In genomic region chr7:142353854-142354253, GRCm38 (mm10) we compare ENCODE assay signal across 1 mouse cellular context.
TF ChIP-seq lines count a peak whose summit lies in the region.

No protein-coding gene starts in this region.

TF ChIP-seq in MEL, 35 proteins besides CTCF, POLR2A, EP300 and RAD21 (continued from another document):
- peak; percentile 89 for TF ChIP-seq MYC (IDR thresholded peaks at IDR 0.05; ENCODE audit: low read depth, low read length)
- TF ChIP-seq UBTF (IDR thresholded peaks at IDR 0.05; ENCODE audit: borderline replicate concordance, insufficient read depth, low read depth, low read length): no peak
- no peak for TF ChIP-seq MAFK (IDR thresholded peaks at IDR 0.05; ENCODE audit: borderline replicate concordance, low read depth, low read length)
- peak; percentile 92 for TF ChIP-seq USF1 (IDR thresholded peaks at IDR 0.05; ENCODE audit: low read depth, low read length)
- peak in 1 of 2 experiments; percentile 56; a peak in 1 of 4 replicates for TF ChIP-seq USF2 (IDR thresholded peaks at IDR 0.05; ENCODE audit: borderline replicate concordance in 1 of 2, insufficient read depth in 1 of 2, low read depth in 1 of 2, low read length in 2 of 2)
- no peak for TF ChIP-seq MAZ (IDR thresholded peaks at IDR 0.05; ENCODE audit: low read depth, low read length)
- no peak for TF ChIP-seq POLR2AphosphoS2 (IDR thresholded peaks at IDR 0.05; ENCODE audit: low read length)
- peak; percentile 84 for TF ChIP-seq ELF1 (IDR thresholded peaks at IDR 0.05; ENCODE audit: low read depth, low read length)
- TF ChIP-seq TAL1 (IDR thresholded peaks at IDR 0.05; ENCODE audit: low read length): peak; percentile 60
- no peak for TF ChIP-seq ZC3H11A (IDR thresholded peaks at IDR 0.05; ENCODE audit: low read depth, low read length)
